Mouse (Mus musculus): Measurements from ENCODE around the gene Dact2. TPM values are rescaled to one million over a fixed set of nuclear protein-coding genes. Genes with fewer than 3 reads are reported as not detected.

The Dact2 gene
- polyA plus RNA-seq, 1 experiment, result 1.6 TPM

- TF ChIP-seq USF1 (IDR thresholded peaks at IDR 0.05; ENCODE audit: low read depth) (no peak), FOSL1 (IDR thresholded peaks at IDR 0.05; ENCODE audit: insufficient read depth, low read length, poor library complexity, severe bottlenecking) (no peak), MYOG (IDR thresholded peaks at IDR 0.05; ENCODE audit: control insufficient read depth, extremely low read depth, insufficient read length) (no peak)
- H3K27me3 ChIP-seq (ENCODE audit: control insufficient read depth, insufficient read depth, insufficient read length), result no peaks in the 10 kb centered on the region
- H3K36me3 ChIP-seq (ENCODE audit: control insufficient read depth, insufficient read depth), result peaks cover 5% of the 10 kb centered on the region
- no peaks in the 10 kb centered on the region for H3K79me2 ChIP-seq (ENCODE audit: control insufficient read depth, insufficient read depth)
- no peak overlapping the region for H3ac ChIP-seq (ENCODE audit: control insufficient read depth, insufficient read length, low read depth)
- H3K4me3 ChIP-seq (ENCODE audit: insufficient read depth, poor library complexity, severe bottlenecking), result no peak overlapping the region
- no peaks in the 10 kb centered on the region for H3K79me3 ChIP-seq (ENCODE audit: low read depth)
These were observed 2.8 kb downstream of the Dact2 start for GRCm38 (mm10) chr17:14201281-14201787.

DNA sequence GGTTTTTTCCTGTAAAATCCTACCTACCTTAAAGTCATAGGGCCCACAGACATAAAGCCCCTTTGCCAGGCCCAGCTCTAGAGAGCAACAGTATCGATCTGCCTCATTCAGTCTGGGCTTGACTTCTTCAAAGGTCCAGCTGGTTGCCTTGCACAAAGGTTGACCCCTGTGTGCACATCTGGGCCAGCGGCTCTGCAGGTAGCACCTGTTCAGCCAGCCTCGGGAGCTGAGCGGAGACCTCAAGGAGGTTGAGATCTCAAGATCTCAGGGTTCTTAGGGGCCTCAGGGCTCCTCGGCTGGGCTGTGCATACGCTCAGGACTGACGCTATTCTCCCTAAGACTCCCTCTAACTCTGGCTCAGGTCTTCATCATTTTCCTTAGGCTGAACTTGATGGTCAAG, 3.9 kb downstream of the Dact2 start:
- peaks cover 5% of the 10 kb centered on the region for H3K36me3 ChIP-seq (ENCODE audit: control insufficient read depth, insufficient read depth)
- no peak overlapping the region for H3ac ChIP-seq (ENCODE audit: control insufficient read depth, insufficient read length, low read depth)
- H3K4me3 ChIP-seq (ENCODE audit: insufficient read depth, poor library complexity, severe bottlenecking), result no peak overlapping the region
- H3K79me3 ChIP-seq (ENCODE audit: low read depth), result no peaks in the 10 kb centered on the region
- H3K79me2 ChIP-seq (ENCODE audit: control insufficient read depth, insufficient read depth), result no peaks in the 10 kb centered on the region
- H3K27me3 ChIP-seq (ENCODE audit: control insufficient read depth, insufficient read depth, insufficient read length), result no peaks in the 10 kb centered on the region
- TF ChIP-seq CTCF (IDR thresholded peaks at IDR 0.05; ENCODE audit: control insufficient read depth, insufficient read depth, insufficient read length) (no peak), USF1 (IDR thresholded peaks at IDR 0.05; ENCODE audit: low read depth) (no peak), MAX (IDR thresholded peaks at IDR 0.05) (no peak), CEBPB (IDR thresholded peaks at IDR 0.05; ENCODE audit: low read depth) (no peak), MYOG (IDR thresholded peaks at IDR 0.05; ENCODE audit: control insufficient read depth, extremely low read depth, insufficient read length) (no peak), MYOD1 (IDR thresholded peaks at IDR 0.05; ENCODE audit: control insufficient read depth, insufficient read length, low read depth) (no peak), FOSL1 (IDR thresholded peaks at IDR 0.05; ENCODE audit: insufficient read depth, low read length, poor library complexity, severe bottlenecking) (no peak)

DNA sequence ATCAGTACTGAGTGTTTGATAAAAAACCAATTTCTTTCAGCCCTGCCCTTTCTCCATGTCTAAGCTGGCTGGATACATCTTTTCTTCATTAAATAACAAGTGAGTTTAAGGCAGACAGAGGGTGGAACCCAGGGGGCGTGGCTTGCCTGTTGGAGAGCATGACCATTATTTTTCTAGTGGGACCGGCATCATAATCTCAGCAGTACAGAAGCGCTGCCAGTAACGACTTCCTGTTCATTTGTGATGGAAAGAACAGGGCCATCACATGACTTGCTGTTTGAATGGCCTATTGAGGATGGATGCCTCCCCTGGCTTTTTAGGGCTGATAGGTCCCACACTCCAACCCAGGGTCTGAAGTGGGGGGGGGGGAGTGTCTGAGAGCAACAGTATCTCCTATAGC, 4.5 kb downstream of the Dact2 start:
- Histone ChIP-seq H3K4me3 (ENCODE audit: insufficient read depth, poor library complexity, severe bottlenecking) (no peak overlapping the region), H3K79me2 (ENCODE audit: control insufficient read depth, insufficient read depth) (no peaks in the 10 kb centered on the region), H3ac (ENCODE audit: control insufficient read depth, insufficient read length, low read depth) (no peak overlapping the region), H3K79me3 (ENCODE audit: low read depth) (no peaks in the 10 kb centered on the region), H3K27me3 (ENCODE audit: control insufficient read depth, insufficient read depth, insufficient read length) (no peaks in the 10 kb centered on the region), H3K36me3 (ENCODE audit: control insufficient read depth, insufficient read depth) (peaks cover 5% of the 10 kb centered on the region)
- no peak for TF ChIP-seq USF1 (IDR thresholded peaks at IDR 0.05; ENCODE audit: low read depth)
- no peak for TF ChIP-seq FOSL1 (IDR thresholded peaks at IDR 0.05; ENCODE audit: insufficient read depth, low read length, poor library complexity, severe bottlenecking)
- no peak for TF ChIP-seq CEBPB (IDR thresholded peaks at IDR 0.05; ENCODE audit: low read depth)
- TF ChIP-seq CTCF (IDR thresholded peaks at IDR 0.05; ENCODE audit: control insufficient read depth, insufficient read depth, insufficient read length), result no peak
- TF ChIP-seq MAX (IDR thresholded peaks at IDR 0.05), result no peak
- no peak for TF ChIP-seq MYOG (IDR thresholded peaks at IDR 0.05; ENCODE audit: control insufficient read depth, extremely low read depth, insufficient read length)
- no peak for TF ChIP-seq MYOD1 (IDR thresholded peaks at IDR 0.05; ENCODE audit: control insufficient read depth, insufficient read length, low read depth)

- H3K36me3 ChIP-seq (ENCODE audit: control insufficient read depth, insufficient read depth), result peaks cover 5% of the 10 kb centered on the region
- no peaks in the 10 kb centered on the region for H3K79me2 ChIP-seq (ENCODE audit: control insufficient read depth, insufficient read depth)
- TF ChIP-seq MAX (IDR thresholded peaks at IDR 0.05) (no peak), CEBPB (IDR thresholded peaks at IDR 0.05; ENCODE audit: low read depth) (no peak), FOSL1 (IDR thresholded peaks at IDR 0.05; ENCODE audit: insufficient read depth, low read length, poor library complexity, severe bottlenecking) (no peak), USF1 (IDR thresholded peaks at IDR 0.05; ENCODE audit: low read depth) (no peak), MYOD1 (IDR thresholded peaks at IDR 0.05; ENCODE audit: control insufficient read depth, insufficient read length, low read depth) (no peak), MYOG (IDR thresholded peaks at IDR 0.05; ENCODE audit: control insufficient read depth, extremely low read depth, insufficient read length) (no peak), CTCF (IDR thresholded peaks at IDR 0.05; ENCODE audit: control insufficient read depth, insufficient read depth, insufficient read length) (no peak)
- no peak overlapping the region for H3K4me3 ChIP-seq (ENCODE audit: insufficient read depth, poor library complexity, severe bottlenecking)
- H3ac ChIP-seq (ENCODE audit: control insufficient read depth, insufficient read length, low read depth), result no peak overlapping the region
- H3K79me3 ChIP-seq (ENCODE audit: low read depth), result no peaks in the 10 kb centered on the region
- no peaks in the 10 kb centered on the region for H3K27me3 ChIP-seq (ENCODE audit: control insufficient read depth, insufficient read depth, insufficient read length)
These were observed 11.2 kb downstream of the Dact2 start for GRCm38 (mm10) chr17:14192924-14193323.

DNA sequence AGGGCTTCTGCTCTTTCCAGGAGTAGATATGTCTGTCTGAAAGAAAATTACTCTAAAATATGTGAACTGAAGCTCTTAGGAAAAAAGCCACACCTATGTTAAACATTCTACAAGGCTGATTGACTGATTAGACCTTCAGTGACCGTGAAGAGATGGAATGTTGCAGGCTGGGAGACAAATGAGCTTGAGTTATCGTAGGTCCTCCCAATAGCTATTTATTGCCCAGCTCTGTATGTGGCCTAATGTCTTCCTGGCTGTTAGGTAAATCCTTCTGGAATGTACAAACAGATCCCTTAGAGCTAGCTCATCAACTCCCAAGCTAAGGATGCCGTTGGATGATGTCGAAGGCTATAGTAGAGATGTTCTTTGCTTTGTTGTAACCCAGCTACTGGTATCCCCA, 11.7 kb downstream of the Dact2 start:
- no peak overlapping the region for H3ac ChIP-seq (ENCODE audit: control insufficient read depth, insufficient read length, low read depth)

GRCm38 (mm10) chr17:14188455-14188854, 15.6 kb downstream of the Dact2 start:
- Histone ChIP-seq H3K79me3 (ENCODE audit: low read depth) (no peaks in the 10 kb centered on the region), H3K27me3 (ENCODE audit: control insufficient read depth, insufficient read depth, insufficient read length) (no peaks in the 10 kb centered on the region), H3ac (ENCODE audit: control insufficient read depth, insufficient read length, low read depth) (no peak overlapping the region), H3K79me2 (ENCODE audit: control insufficient read depth, insufficient read depth) (no peaks in the 10 kb centered on the region), H3K36me3 (ENCODE audit: control insufficient read depth, insufficient read depth) (no peaks in the 10 kb centered on the region), H3K4me3 (ENCODE audit: insufficient read depth, poor library complexity, severe bottlenecking) (no peak overlapping the region)
- TF ChIP-seq FOSL1 (IDR thresholded peaks at IDR 0.05; ENCODE audit: insufficient read depth, low read length, poor library complexity, severe bottlenecking), result no peak
- no peak for TF ChIP-seq USF1 (IDR thresholded peaks at IDR 0.05; ENCODE audit: low read depth)
- TF ChIP-seq CTCF (IDR thresholded peaks at IDR 0.05; ENCODE audit: control insufficient read depth, insufficient read depth, insufficient read length), result no peak
- TF ChIP-seq MYOD1 (IDR thresholded peaks at IDR 0.05; ENCODE audit: control insufficient read depth, insufficient read length, low read depth), result no peak
- no peak for TF ChIP-seq MAX (IDR thresholded peaks at IDR 0.05)
- TF ChIP-seq MYOG (IDR thresholded peaks at IDR 0.05; ENCODE audit: control insufficient read depth, extremely low read depth, insufficient read length), result no peak
- TF ChIP-seq CEBPB (IDR thresholded peaks at IDR 0.05; ENCODE audit: low read depth), result no peak

More for the DNA sequence above, 11.7 kb downstream of the Dact2 start:
- Histone ChIP-seq H3K27me3 (ENCODE audit: control insufficient read depth, insufficient read depth, insufficient read length) (no peaks in the 10 kb centered on the region), H3K36me3 (ENCODE audit: control insufficient read depth, insufficient read depth) (peaks cover 4% of the 10 kb centered on the region), H3K79me2 (ENCODE audit: control insufficient read depth, insufficient read depth) (no peaks in the 10 kb centered on the region), H3K4me3 (ENCODE audit: insufficient read depth, poor library complexity, severe bottlenecking) (no peak overlapping the region), H3K79me3 (ENCODE audit: low read depth) (no peaks in the 10 kb centered on the region)
- no peak for TF ChIP-seq MYOG (IDR thresholded peaks at IDR 0.05; ENCODE audit: control insufficient read depth, extremely low read depth, insufficient read length)
- no peak for TF ChIP-seq USF1 (IDR thresholded peaks at IDR 0.05; ENCODE audit: low read depth)
- TF ChIP-seq MAX (IDR thresholded peaks at IDR 0.05), result no peak
- no peak for TF ChIP-seq CTCF (IDR thresholded peaks at IDR 0.05; ENCODE audit: control insufficient read depth, insufficient read depth, insufficient read length)
- no peak for TF ChIP-seq MYOD1 (IDR thresholded peaks at IDR 0.05; ENCODE audit: control insufficient read depth, insufficient read length, low read depth)
- no peak for TF ChIP-seq CEBPB (IDR thresholded peaks at IDR 0.05; ENCODE audit: low read depth)
- TF ChIP-seq FOSL1 (IDR thresholded peaks at IDR 0.05; ENCODE audit: insufficient read depth, low read length, poor library complexity, severe bottlenecking), result no peak

Measured in C2C12 (cell line).